Mouse (Mus musculus): ENCODE data around the gene Fam206a. TPM values are rescaled to one million over a fixed set of nuclear protein-coding genes. Genes with fewer than 3 reads are reported as not detected.

Gene Fam206a
- polyA plus RNA-seq (2012; rRNA removed) = 6.8 and 14.0 TPM in 2 replicates

DNA sequence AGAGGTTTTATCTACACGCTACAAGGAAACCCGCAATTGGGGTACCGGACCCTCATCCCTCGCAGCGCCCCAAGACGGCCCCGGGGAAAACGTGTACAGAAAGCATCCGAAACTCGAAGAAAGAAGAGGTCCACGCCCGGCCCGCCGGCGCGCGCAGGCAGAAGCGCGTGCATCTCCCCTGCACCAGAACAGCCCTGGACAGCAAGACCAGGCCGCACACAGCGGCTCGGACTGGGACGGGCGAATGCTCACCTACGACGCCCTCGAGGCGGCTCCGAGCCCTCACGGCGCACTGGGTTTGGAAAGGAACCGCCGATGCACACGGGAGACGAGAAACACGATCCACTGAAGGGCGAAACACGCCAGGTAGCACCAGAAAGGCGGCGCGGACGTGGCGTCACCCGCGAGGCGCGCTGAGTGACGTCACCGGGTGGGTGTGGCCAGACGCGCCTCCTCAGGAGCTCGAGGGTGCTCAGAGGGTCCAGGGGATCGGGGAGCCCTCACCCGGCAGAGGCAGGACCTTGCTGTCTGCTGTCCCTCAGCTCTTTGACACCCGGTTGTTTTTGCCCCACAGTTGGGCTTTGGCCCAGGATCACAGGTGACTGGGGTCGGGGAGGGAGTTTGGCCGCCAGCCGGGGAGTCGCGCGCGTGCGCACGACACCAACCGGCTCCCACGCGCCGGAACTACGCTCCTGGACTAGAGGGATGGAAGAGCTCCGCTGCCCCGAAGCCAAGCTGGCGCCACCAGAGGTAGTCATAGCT, at the start of gene Fam206a, which contains the start of gene Elp1:
TSS of gene Fam206a (plus strand) at position 439 of the 762 bp plus-strand sequence.
TSS of gene Elp1 (minus strand) at position 425 of the 762 bp plus-strand sequence.

Other genes starting within 250 kb of the Fam206a start
- gene Gm26657, start 62.3 kb upstream of the Fam206a start, polyA plus RNA-seq (2012; rRNA removed) = not detected in 2 replicates
- 0.16 and 0.22 TPM in 2 replicates for gene Actl7b, start 60.9 kb upstream of the Fam206a start, polyA plus RNA-seq (2012; rRNA removed)
- gene Actl7a, start 58.9 kb upstream of the Fam206a start, polyA plus RNA-seq (2012; rRNA removed) = not detected in 2 replicates
- 45.9 and 80.3 TPM in 2 replicates for gene Elp1, start within 50 bp of the Fam206a start, polyA plus RNA-seq (2012; rRNA removed)
- gene Ctnnal1, start 62.8 kb downstream of the Fam206a start, polyA plus RNA-seq (2012; rRNA removed) = 29.0 and 40.9 TPM in 2 replicates
- 6.9 and 11.9 TPM in 2 replicates for gene Tmem245, start 145.1 kb downstream of the Fam206a start, polyA plus RNA-seq (2012; rRNA removed)
- gene Frrs1l, start 188.0 kb downstream of the Fam206a start, polyA plus RNA-seq (2012; rRNA removed) = 2.1 and 3.1 TPM in 2 replicates